Mouse (Mus musculus) CH12.LX (cell line): ENCODE measurements around the gene Ptbp3.

Experiments
- CTCF ChIP-seq, 2 experiments: IDR thresholded peaks in 1 of 2; conservative IDR thresholded peaks in 1 of 2; 2 replicates each; pipeline ENCODE4 v1.5.1; 2011 to 2012; ENCODE audit warnings: low read depth in 2 of 2, low read length in 2 of 2, improper control_type of control experiment in 1 of 2, inconsistent platforms in 1 of 2, mild to moderate bottlenecking in 1 of 2, moderate library complexity in 1 of 2
- EP300 ChIP-seq: IDR thresholded peaks from 2 replicates; pipeline ENCODE4 v1.6.1; 2011; ENCODE audit warnings: low read length, improper control_type of control experiment
- JUND ChIP-seq: conservative IDR thresholded peaks from 2 replicates; pipeline ENCODE4 v1.6.1; 2011; ENCODE audit warnings: low read depth, low read length, improper control_type of control experiment
- MAFK ChIP-seq: IDR thresholded peaks from 2 replicates; pipeline ENCODE4 v1.6.1; 2011; ENCODE audit warnings: low read length, improper control_type of control experiment; ENCODE audit not compliant: insufficient replicate concordance
- NRF1 ChIP-seq: IDR thresholded peaks from 2 replicates; pipeline ENCODE4 v1.6.1; 2014; ENCODE audit warnings: low read depth, mild to moderate bottlenecking, inconsistent platforms, low read length, improper control_type of control experiment, moderate library complexity
- POLR2A ChIP-seq: IDR thresholded peaks from 2 replicates; pipeline ENCODE4 v1.6.1; 2011; ENCODE audit warnings: low read depth, mild to moderate bottlenecking, improper control_type of control experiment, low read length
- POLR2AphosphoS2 ChIP-seq: IDR thresholded peaks from 2 replicates; pipeline ENCODE4 v1.6.1; 2011; ENCODE audit warnings: low read depth, low read length, improper control_type of control experiment
- SIN3A ChIP-seq: IDR thresholded peaks from 2 replicates; pipeline ENCODE4 v1.6.1; 2012; ENCODE audit warnings: low read length, improper control_type of control experiment, inconsistent platforms
- SMC3 ChIP-seq: IDR thresholded peaks from 2 replicates; pipeline ENCODE4 v1.6.1; 2011; ENCODE audit warnings: low read depth, low read length, improper control_type of control experiment
- USF1 ChIP-seq: IDR thresholded peaks from 2 replicates; pipeline ENCODE4 v1.6.1; 2014; ENCODE audit warnings: low read depth, mild to moderate bottlenecking, inconsistent platforms, low read length, improper control_type of control experiment
- ZC3H11A ChIP-seq: IDR thresholded peaks from 2 replicates; pipeline ENCODE4 v1.6.1; 2012; ENCODE audit warnings: low read depth, mild to moderate bottlenecking, inconsistent platforms, low read length, improper control_type of control experiment
- ZNF384 ChIP-seq: IDR thresholded peaks from 2 replicates; pipeline ENCODE4 v1.6.1; 2012; ENCODE audit warnings: low read depth, low read length, improper control_type of control experiment, inconsistent platforms

DNA sequence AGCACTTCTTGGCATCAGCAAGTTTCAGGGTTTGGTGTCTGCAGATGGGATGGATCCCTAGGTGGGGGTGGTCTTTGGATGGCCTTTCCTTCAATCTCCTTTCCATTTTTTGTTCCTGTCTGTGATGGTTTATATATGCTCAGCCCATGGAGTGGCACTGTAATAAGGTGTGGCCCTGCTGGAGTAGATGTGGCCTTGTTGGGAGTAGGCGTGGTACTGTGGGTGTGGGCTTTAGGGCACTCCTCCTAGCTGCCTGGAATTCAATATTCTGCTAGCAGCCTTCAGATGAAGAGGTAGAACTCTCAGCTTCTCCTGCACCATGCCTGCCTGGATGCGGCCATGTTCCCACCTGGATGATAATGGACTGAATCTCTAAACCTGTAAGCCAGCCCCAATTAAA, 39.6 kb downstream of the Ptbp3 start:
- no peak for TF ChIP-seq CTCF (conservative IDR thresholded peaks at IDR 0.05 in 1 of 2, IDR thresholded peaks at IDR 0.05 in 1 of 2; ENCODE audit: low read depth in 2 of 2, low read length in 2 of 2)
- no peak for TF ChIP-seq ZC3H11A
- TF ChIP-seq NRF1 = no peak
- no peak for TF ChIP-seq SMC3
- TF ChIP-seq JUND = no peak
- no peak for TF ChIP-seq ZNF384
- no peak for TF ChIP-seq USF1
- no peak for TF ChIP-seq POLR2AphosphoS2
- TF ChIP-seq EP300 = no peak
- no peak for TF ChIP-seq MAFK
- no peak for TF ChIP-seq POLR2A
- TF ChIP-seq SIN3A = no peak
